Mouse (Mus musculus): ENCODE results near the gene Mrm1.

DNA sequence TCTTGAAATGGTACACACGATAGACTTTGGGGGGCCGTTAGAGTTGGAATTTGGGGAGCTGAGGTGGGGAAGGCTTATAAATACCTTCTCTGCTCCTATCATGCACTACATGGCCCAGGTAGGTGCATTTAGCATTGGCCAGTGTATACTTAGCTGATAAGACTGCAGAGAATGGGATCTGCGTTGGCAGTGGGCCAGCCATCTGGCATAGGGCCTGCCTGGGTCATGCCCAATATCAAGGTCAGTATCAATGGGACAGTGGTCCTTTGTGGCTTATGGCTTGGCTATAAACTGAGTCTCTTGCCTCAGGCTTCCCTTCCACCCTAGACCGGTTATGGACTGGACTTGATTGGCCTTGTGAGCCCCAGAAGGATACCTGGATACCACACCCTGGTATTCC, 14.9 kb downstream of the Mrm1 start:
- no peak for TF ChIP-seq CTCF (IDR thresholded peaks at IDR 0.05; ENCODE audit: low read depth)
- TF ChIP-seq EP300 (IDR thresholded peaks at IDR 0.05; ENCODE audit: low read depth): no peak
